Mouse (Mus musculus): ENCODE results near the gene Ptafr.

DNA sequence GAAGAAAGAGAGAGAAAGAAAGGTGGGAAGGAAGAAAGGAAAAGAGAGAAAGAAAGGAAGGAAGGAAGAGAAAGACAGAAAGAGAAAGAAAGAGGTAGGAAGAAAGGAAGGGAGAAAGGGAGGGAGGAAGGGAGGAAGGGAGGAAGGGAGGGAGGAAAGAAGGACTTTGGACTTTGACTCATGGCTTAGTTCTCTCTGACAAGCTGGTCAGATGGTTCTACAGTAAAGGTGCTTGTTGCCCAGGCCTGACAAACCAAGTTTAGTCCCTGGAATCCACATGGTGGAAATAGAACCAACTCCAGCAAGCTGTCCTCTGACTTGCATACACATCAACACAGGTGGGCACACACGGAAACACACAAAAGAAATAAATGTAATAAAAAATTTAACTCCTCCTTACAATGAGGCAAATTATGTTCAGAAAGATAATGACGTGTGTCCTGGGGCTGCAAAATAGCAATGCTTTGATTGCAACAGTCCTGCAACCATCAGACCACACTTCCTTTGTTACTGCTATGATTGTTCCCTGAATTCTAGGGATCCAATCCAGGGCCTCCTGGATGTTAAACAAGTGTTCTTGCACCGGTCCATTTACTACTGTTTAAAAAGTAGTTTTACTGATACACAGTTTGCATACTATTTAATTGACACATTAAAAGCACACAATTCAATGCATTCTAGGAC, 46.6 kb downstream of the Ptafr start:
- no peak for TF ChIP-seq POLR2A (IDR thresholded peaks at IDR 0.05; ENCODE audit: low read depth, low read length)
- no peak for TF ChIP-seq CTCF (IDR thresholded peaks at IDR 0.05; ENCODE audit: extremely low read depth, insufficient read length, insufficient replicate concordance, low read depth, low read length)
